Mouse (Mus musculus): ENCODE measurements around the gene Pdss2. TPM values are rescaled to one million over a fixed set of nuclear protein-coding genes. Genes with fewer than 3 reads are reported as not detected.

Gene Pdss2
- total and polyA plus RNA-seq, 2 experiments: 10.2 to 10.3 TPM

- DNase-seq (ENCODE audit: extremely low read depth, low read depth, low spot score): peak; percentile 60
- 24% methylated on average over 9 of the region's 9 CpGs for WGBS
- TF ChIP-seq CTCF (IDR thresholded peaks at IDR 0.05; ENCODE audit: low read depth, low read length): no peak
- no peak for TF ChIP-seq POLR2A (IDR thresholded peaks at IDR 0.05; ENCODE audit: extremely low read depth, insufficient read depth, low read length)
- H3K79me2 ChIP-seq (ENCODE audit: control insufficient read depth, insufficient read depth, low read length): peaks cover 12% of the 10 kb centered on the region; the same call in 1 of the 2 replicates
- H3K9ac ChIP-seq (ENCODE audit: low read depth, low read length): peak overlapping the region; percentile 22; the same call in 1 of the 2 replicates
- H3K27ac ChIP-seq (replicated peaks; ENCODE audit: insufficient read depth, low read depth, low read length): peak overlapping the region; percentile 72
- H3K4me3 ChIP-seq (ENCODE audit: insufficient read depth, low read depth, low read length): no peak overlapping the region
- peaks cover 18% of the 10 kb centered on the region for H3K4me1 ChIP-seq (ENCODE audit: control insufficient read depth, insufficient read depth, low read length)
- H3K36me3 ChIP-seq (ENCODE audit: control insufficient read depth, insufficient read depth, low read length): no peaks in the 10 kb centered on the region
- no peaks in the 10 kb centered on the region for H3K27me3 ChIP-seq (ENCODE audit: control insufficient read depth, insufficient read depth, low read length)
These were observed 262.2 kb downstream of the Pdss2 start for GRCm38 (mm10) chr10:43483426-43483995.

- DNase-seq (ENCODE audit: extremely low read depth, low read depth, low spot score): no peak
- no peak overlapping the region for H3K9ac ChIP-seq (ENCODE audit: low read depth, low read length)
- H3K27me3 ChIP-seq (ENCODE audit: control insufficient read depth, insufficient read depth, low read length): no peaks in the 10 kb centered on the region
- H3K4me1 ChIP-seq (ENCODE audit: control insufficient read depth, insufficient read depth, low read length): peaks cover 34% of the 10 kb centered on the region
- H3K27ac ChIP-seq (replicated peaks; ENCODE audit: insufficient read depth, low read depth, low read length): no peak overlapping the region; the same call in 1 of the 2 replicates
- no peaks in the 10 kb centered on the region for H3K36me3 ChIP-seq (ENCODE audit: control insufficient read depth, insufficient read depth, low read length)
- TF ChIP-seq CTCF (IDR thresholded peaks at IDR 0.05; ENCODE audit: low read depth, low read length): no peak
- no peak for TF ChIP-seq POLR2A (IDR thresholded peaks at IDR 0.05; ENCODE audit: extremely low read depth, insufficient read depth, low read length)
- peaks cover 12% of the 10 kb centered on the region; the same call in 1 of the 2 replicates for H3K79me2 ChIP-seq (ENCODE audit: control insufficient read depth, insufficient read depth, low read length)
- WGBS: 62% methylated on average over 6 of the region's 6 CpGs
- H3K4me3 ChIP-seq (ENCODE audit: insufficient read depth, low read depth, low read length): no peak overlapping the region
These were observed 264.5 kb downstream of the Pdss2 start for GRCm38 (mm10) chr10:43485751-43486268.

GRCm38 (mm10) chr10:43487441-43488010 lies 266.2 kb downstream of the Pdss2 start:
- Histone ChIP-seq H3K9ac (ENCODE audit: low read depth, low read length) (no peak overlapping the region), H3K27ac (replicated peaks; ENCODE audit: insufficient read depth, low read depth, low read length) (peak overlapping the region; percentile 59), H3K4me1 (ENCODE audit: control insufficient read depth, insufficient read depth, low read length) (peaks cover 34% of the 10 kb centered on the region), H3K36me3 (ENCODE audit: control insufficient read depth, insufficient read depth, low read length) (no peaks in the 10 kb centered on the region), H3K4me3 (ENCODE audit: insufficient read depth, low read depth, low read length) (no peak overlapping the region), H3K79me2 (ENCODE audit: control insufficient read depth, insufficient read depth, low read length) (peaks cover 3% of the 10 kb centered on the region; the same call in 1 of the 2 replicates), H3K27me3 (ENCODE audit: control insufficient read depth, insufficient read depth, low read length) (no peaks in the 10 kb centered on the region)
- 30% methylated on average over 3 of the region's 3 CpGs for WGBS
- peak; percentile 67 for DNase-seq (ENCODE audit: extremely low read depth, low read depth, low spot score)
- no peak for TF ChIP-seq CTCF (IDR thresholded peaks at IDR 0.05; ENCODE audit: low read depth, low read length)
- TF ChIP-seq POLR2A (IDR thresholded peaks at IDR 0.05; ENCODE audit: extremely low read depth, insufficient read depth, low read length): no peak

DNA sequence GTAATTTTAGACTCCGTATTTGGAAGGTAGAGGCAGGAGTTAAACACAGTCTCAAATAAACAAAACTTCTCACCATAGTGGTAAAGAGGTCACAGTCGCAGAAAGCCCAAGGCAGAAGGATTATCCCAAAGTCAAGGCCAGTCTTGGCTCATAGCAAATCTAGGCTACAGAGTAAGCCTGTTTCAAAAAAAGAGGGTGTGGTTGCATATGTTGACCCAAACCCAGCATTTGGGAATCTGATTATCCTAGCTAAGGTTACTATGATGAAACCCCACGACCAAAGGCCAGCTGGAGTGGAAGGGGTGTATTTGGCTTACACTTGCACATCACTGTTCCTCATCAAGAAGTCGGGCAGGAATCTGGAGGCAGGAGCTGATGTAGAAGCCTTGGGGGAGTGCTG lies 267.0 kb downstream of the Pdss2 start:
- Histone ChIP-seq H3K79me2 (ENCODE audit: control insufficient read depth, insufficient read depth, low read length) (peaks cover 6% of the 10 kb centered on the region; the same call in 1 of the 2 replicates), H3K27ac (replicated peaks; ENCODE audit: insufficient read depth, low read depth, low read length) (no peak overlapping the region), H3K9ac (ENCODE audit: low read depth, low read length) (no peak overlapping the region), H3K4me1 (ENCODE audit: control insufficient read depth, insufficient read depth, low read length) (peaks cover 31% of the 10 kb centered on the region), H3K4me3 (ENCODE audit: insufficient read depth, low read depth, low read length) (no peak overlapping the region), H3K36me3 (ENCODE audit: control insufficient read depth, insufficient read depth, low read length) (no peaks in the 10 kb centered on the region), H3K27me3 (ENCODE audit: control insufficient read depth, insufficient read depth, low read length) (no peaks in the 10 kb centered on the region)
- DNase-seq (ENCODE audit: extremely low read depth, low read depth, low spot score): no peak
- WGBS: 40% methylated on average over 4 of the region's 4 CpGs
- TF ChIP-seq POLR2A (IDR thresholded peaks at IDR 0.05; ENCODE audit: extremely low read depth, insufficient read depth, low read length): no peak
- TF ChIP-seq CTCF (IDR thresholded peaks at IDR 0.05; ENCODE audit: low read depth, low read length): no peak

DNA sequence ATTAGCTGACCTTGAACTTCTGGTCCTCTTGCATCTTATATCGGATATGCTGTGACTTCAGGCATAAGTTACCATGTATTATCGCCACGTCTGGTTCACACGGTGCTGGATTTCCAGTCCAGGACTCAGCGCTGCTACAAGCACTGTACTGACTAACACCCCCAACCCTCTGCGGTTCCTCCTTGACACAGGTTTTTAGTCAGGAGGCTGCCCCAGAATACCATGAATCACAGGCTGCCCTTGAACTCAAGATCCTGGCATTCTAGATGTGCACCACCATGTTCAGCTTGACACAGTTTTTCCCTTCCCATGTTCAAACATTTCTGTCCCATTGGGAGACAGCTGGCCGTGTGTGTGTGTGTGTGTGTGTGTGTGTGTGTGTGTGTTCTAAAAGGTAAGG lies 267.9 kb downstream of the Pdss2 start:
- no peak for DNase-seq (ENCODE audit: extremely low read depth, low read depth, low spot score)
- H3K4me3 ChIP-seq (ENCODE audit: insufficient read depth, low read depth, low read length): no peak overlapping the region
- no peaks in the 10 kb centered on the region for H3K36me3 ChIP-seq (ENCODE audit: control insufficient read depth, insufficient read depth, low read length)
- H3K4me1 ChIP-seq (ENCODE audit: control insufficient read depth, insufficient read depth, low read length): peaks cover 28% of the 10 kb centered on the region
- H3K27ac ChIP-seq (replicated peaks; ENCODE audit: insufficient read depth, low read depth, low read length): no peak overlapping the region
- WGBS: 83% methylated on average over 7 of the region's 7 CpGs
- TF ChIP-seq POLR2A (IDR thresholded peaks at IDR 0.05; ENCODE audit: extremely low read depth, insufficient read depth, low read length): no peak
- no peak for TF ChIP-seq CTCF (IDR thresholded peaks at IDR 0.05; ENCODE audit: low read depth, low read length)
- peaks cover 7% of the 10 kb centered on the region; the same call in 1 of the 2 replicates for H3K79me2 ChIP-seq (ENCODE audit: control insufficient read depth, insufficient read depth, low read length)
- no peak overlapping the region for H3K9ac ChIP-seq (ENCODE audit: low read depth, low read length)
- no peaks in the 10 kb centered on the region for H3K27me3 ChIP-seq (ENCODE audit: control insufficient read depth, insufficient read depth, low read length)

- peaks cover 4% of the 10 kb centered on the region; the same call in 1 of the 2 replicates for H3K79me2 ChIP-seq (ENCODE audit: control insufficient read depth, insufficient read depth, low read length)
- H3K4me3 ChIP-seq (ENCODE audit: insufficient read depth, low read depth, low read length): no peak overlapping the region
- no peak overlapping the region for H3K9ac ChIP-seq (ENCODE audit: low read depth, low read length)
- WGBS: 24% methylated on average over 6 of the region's 6 CpGs
- no peaks in the 10 kb centered on the region for H3K27me3 ChIP-seq (ENCODE audit: control insufficient read depth, insufficient read depth, low read length)
- peak overlapping the region; percentile 75 for H3K27ac ChIP-seq (replicated peaks; ENCODE audit: insufficient read depth, low read depth, low read length)
- H3K4me1 ChIP-seq (ENCODE audit: control insufficient read depth, insufficient read depth, low read length): peaks cover 28% of the 10 kb centered on the region
- no peaks in the 10 kb centered on the region for H3K36me3 ChIP-seq (ENCODE audit: control insufficient read depth, insufficient read depth, low read length)
- TF ChIP-seq POLR2A (IDR thresholded peaks at IDR 0.05; ENCODE audit: extremely low read depth, insufficient read depth, low read length): no peak
- TF ChIP-seq CTCF (IDR thresholded peaks at IDR 0.05; ENCODE audit: low read depth, low read length): no peak
- DNase-seq (ENCODE audit: extremely low read depth, low read depth, low spot score): peak; percentile 40
These were observed 268.3 kb downstream of the Pdss2 start for GRCm38 (mm10) chr10:43489550-43489949.

Measured in liver, adult 2 months (tissue).